Mouse (Mus musculus) MEL (cell line): ENCODE results near the gene Foxe3. TPM values are rescaled to one million over a fixed set of nuclear protein-coding genes. Genes with fewer than 3 reads are reported as not detected.
A peak's percentile ranks its signal among the peaks of the same experiment; 100 is the strongest.

Experiments used
- DNase-seq: peaks from one replicate; pipeline ENCODE4 v3.0.0; 2011; ENCODE audit warnings: low read depth, low spot score
- H3K27ac ChIP-seq: 2 replicates; pipeline ENCODE4 v1.5.1; 2012; ENCODE audit warnings: low read depth, mild to moderate bottlenecking, control low read depth, low read length, moderate library complexity; ENCODE audit not compliant: control insufficient read depth
- H3K27me3 ChIP-seq, 2 experiments: fragments of 150-350 bp in 1 of 2; sonication (generic) in 1 of 2; 2 replicates each; pipeline ENCODE4 v1.6.1; 2012; ENCODE audit warnings: low read length in 2 of 2, mild to moderate bottlenecking in 2 of 2, improper control_type of control experiment in 1 of 2, moderate library complexity in 1 of 2; ENCODE audit not compliant: insufficient read depth in 2 of 2, control insufficient read depth in 1 of 2
- H3K36me3 ChIP-seq, 2 experiments: 2 replicates each; pipeline ENCODE4 v1.6.1; 2012 to 2014; ENCODE audit warnings: low read length in 2 of 2, improper control_type of control experiment in 1 of 2, inconsistent platforms in 1 of 2, mild to moderate bottlenecking in 1 of 2; ENCODE audit not compliant: insufficient read depth in 2 of 2, control insufficient read depth in 1 of 2
- H3K4me1 ChIP-seq, 2 experiments: fragments of 150-350 bp in 1 of 2; sonication (generic) in 1 of 2; 2 replicates each; pipeline ENCODE4 v1.6.1; 2012; ENCODE audit warnings: low read length in 2 of 2, improper control_type of control experiment in 1 of 2, mild to moderate bottlenecking in 1 of 2; ENCODE audit not compliant: insufficient read depth in 2 of 2, control insufficient read depth in 1 of 2
- H3K4me3 ChIP-seq, 2 experiments: fragments of 150-350 bp in 1 of 2; sonication (generic) in 1 of 2; 2 replicates each; pipeline ENCODE4 v1.5.1; 2012; ENCODE audit warnings: low read depth in 2 of 2, low read length in 2 of 2, mild to moderate bottlenecking in 2 of 2, moderate library complexity in 2 of 2, control low read depth in 1 of 2, improper control_type of control experiment in 1 of 2; ENCODE audit not compliant: control insufficient read depth in 1 of 2, insufficient read depth in 1 of 2
- H3K79me2 ChIP-seq: 2 replicates; pipeline ENCODE4 v1.6.1; 2012; ENCODE audit warnings: mild to moderate bottlenecking, low read length, moderate library complexity; ENCODE audit not compliant: control insufficient read depth, poor library complexity, insufficient read depth
- H3K9ac ChIP-seq: 2 replicates; pipeline ENCODE4 v1.6.1; 2012; ENCODE audit warnings: low read depth, mild to moderate bottlenecking, control low read depth, low read length, moderate library complexity; ENCODE audit not compliant: control insufficient read depth, poor library complexity, severe bottlenecking
- H3K9me3 ChIP-seq: fragments of 150-350 bp; sonication (generic); replicated peaks from 2 replicates; pipeline ENCODE4 v1.6.1; 2012; ENCODE audit warnings: mild to moderate bottlenecking, low read length, improper control_type of control experiment, moderate library complexity; ENCODE audit not compliant: insufficient read depth
- ELF1 ChIP-seq: IDR thresholded peaks from 2 replicates; pipeline ENCODE4 v1.6.1; 2014; ENCODE audit warnings: low read depth, mild to moderate bottlenecking, inconsistent platforms, low read length, improper control_type of control experiment, moderate library complexity
- EP300 ChIP-seq, 2 experiments: IDR thresholded peaks; 2 replicates each; pipeline ENCODE4 v1.6.1; 2011; ENCODE audit warnings: improper control_type of control experiment in 2 of 2, low read length in 2 of 2, low read depth in 1 of 2, mild to moderate bottlenecking in 1 of 2
- ETS1 ChIP-seq: IDR thresholded peaks from 2 replicates; pipeline ENCODE4 v1.6.1; 2012; ENCODE audit warnings: low read depth, mild to moderate bottlenecking, inconsistent platforms, low read length, improper control_type of control experiment, moderate library complexity
- GATA1 ChIP-seq: IDR thresholded peaks from 2 replicates; pipeline ENCODE4 v1.6.1; 2011; ENCODE audit warnings: low read depth, low read length, improper control_type of control experiment
- HCFC1 ChIP-seq: IDR thresholded peaks from 2 replicates; pipeline ENCODE4 v1.6.1; 2012; ENCODE audit warnings: low read depth, mild to moderate bottlenecking, inconsistent platforms, low read length, improper control_type of control experiment, moderate library complexity
- JUND ChIP-seq: IDR thresholded peaks from 2 replicates; pipeline ENCODE4 v1.6.1; 2011; ENCODE audit warnings: low read depth, mild to moderate bottlenecking, improper control_type of control experiment, low read length
- KAT2A ChIP-seq: conservative IDR thresholded peaks from 2 replicates; pipeline ENCODE4 v1.6.1; 2012; ENCODE audit warnings: low read depth, low read length, improper control_type of control experiment, inconsistent platforms
- MAX ChIP-seq: IDR thresholded peaks from 2 replicates; pipeline ENCODE4 v1.6.1; 2011; ENCODE audit warnings: low read length, improper control_type of control experiment
- MYB ChIP-seq: IDR thresholded peaks from 2 replicates; pipeline ENCODE4 v1.6.1; 2011; ENCODE audit warnings: mild to moderate bottlenecking, low read depth, low read length, improper control_type of control experiment
- POLR2A ChIP-seq, 2 experiments: IDR thresholded peaks; 2 replicates each; pipeline ENCODE4 v1.6.1; 2011 to 2012; ENCODE audit warnings: low read length in 2 of 2, mild to moderate bottlenecking in 2 of 2, control low read depth in 1 of 2, improper control_type of control experiment in 1 of 2, low read depth in 1 of 2, moderate library complexity in 1 of 2; ENCODE audit not compliant: control insufficient read depth in 1 of 2, insufficient read depth in 1 of 2, poor library complexity in 1 of 2
- POLR2AphosphoS2 ChIP-seq: IDR thresholded peaks from 2 replicates; pipeline ENCODE4 v1.6.1; 2011; ENCODE audit warnings: low read length, improper control_type of control experiment
- POLR2AphosphoS5 ChIP-seq: IDR thresholded peaks from 2 replicates; pipeline ENCODE4 v1.6.1; 2012; ENCODE audit warnings: low read depth, borderline replicate concordance, mild to moderate bottlenecking, inconsistent platforms, low read length, moderate library complexity, mixed read lengths
- SIN3A ChIP-seq: IDR thresholded peaks from 2 replicates; pipeline ENCODE4 v1.6.1; 2012; ENCODE audit warnings: low read length, improper control_type of control experiment, inconsistent platforms
- TAL1 ChIP-seq: IDR thresholded peaks from 2 replicates; pipeline ENCODE4 v1.6.1; 2012; ENCODE audit warnings: mild to moderate bottlenecking, inconsistent platforms, low read length, moderate library complexity, mixed read lengths
- TBP ChIP-seq: IDR thresholded peaks from 2 replicates; pipeline ENCODE4 v1.8.0; 2011; ENCODE audit warnings: low read depth, low read length, improper control_type of control experiment
- ZC3H11A ChIP-seq: IDR thresholded peaks from 2 replicates; pipeline ENCODE4 v1.6.1; 2012; ENCODE audit warnings: low read depth, mild to moderate bottlenecking, inconsistent platforms, low read length, improper control_type of control experiment
- ZMIZ1 ChIP-seq: IDR thresholded peaks from 2 replicates; pipeline ENCODE4 v1.6.1; 2012; ENCODE audit warnings: low read depth, mild to moderate bottlenecking, inconsistent platforms, low read length, improper control_type of control experiment, moderate library complexity
- ZNF384 ChIP-seq: IDR thresholded peaks from 2 replicates; pipeline ENCODE4 v1.6.1; 2012; ENCODE audit warnings: low read depth, mild to moderate bottlenecking, inconsistent platforms, low read length, improper control_type of control experiment
- polyA plus RNA-seq, 2 experiments: library from polyadenylated mRNA; stranded (reverse) in 1 of 2; unstranded in 1 of 2; fragments of >175 nt in 1 of 2; fragments of >200 nt in 1 of 2; gene quantifications; 2 replicates each; pipeline versions ENCODE4 v1.2.1 to v1.2.4; 2012; ENCODE audit warnings: low replicate concordance in 2 of 2, low read depth in 1 of 2; ENCODE audit not compliant: insufficient read length in 2 of 2, insufficient read depth in 1 of 2, missing spikeins in 1 of 2
- total RNA-seq: library from RNA; depleted of rRNA; stranded (reverse); fragments of 300-350 nt; gene quantifications from 2 replicates; pipeline ENCODE4 v1.2.3, GENCODE M21; 2012; rRNA removed

Gene Foxe3
- total RNA-seq (not detected in 2 replicates), polyA plus RNA-seq (not detected)

DNA sequence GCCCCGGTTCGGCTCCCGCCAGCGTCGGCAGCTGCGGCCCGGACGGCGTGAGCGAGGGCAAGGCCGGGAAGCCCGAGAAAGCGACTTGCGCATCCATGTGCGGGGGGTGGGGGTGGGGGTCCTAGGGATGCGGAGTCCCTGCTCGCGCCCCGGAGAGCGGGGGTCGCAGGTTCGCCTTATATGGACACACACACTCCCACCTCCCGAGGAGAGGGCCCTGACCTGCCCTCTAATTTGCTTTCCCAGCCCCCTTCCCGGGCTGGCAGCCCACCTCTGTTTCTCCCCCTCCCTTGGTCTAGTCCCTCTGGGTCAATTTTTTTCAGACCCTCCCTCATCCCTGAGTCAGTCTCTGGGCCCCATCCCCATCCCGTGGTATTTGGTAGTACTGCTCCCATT lies at the start of gene Foxe3:
Gene Foxe3 (minus strand): TSS at position 97 of the 396 bp plus-strand sequence.
- H3K4me3 ChIP-seq: no peak within 1 kb of the TSS
- no peaks in the 10 kb centered on the region for H3K36me3 ChIP-seq
- H3K79me2 ChIP-seq: no peaks in the 10 kb centered on the region
- no peaks in the 10 kb centered on the region; a peak in 1 of 4 replicates for H3K27me3 ChIP-seq
- no peak for TF ChIP-seq GATA1
- TF ChIP-seq POLR2AphosphoS2: no peak
- TF ChIP-seq ZMIZ1: no peak
- no peak for TF ChIP-seq JUND
- no peak for TF ChIP-seq TBP
- TF ChIP-seq POLR2A (IDR thresholded peaks at IDR 0.05; ENCODE audit: control insufficient read depth in 1 of 2, insufficient read depth in 1 of 2, low read depth in 1 of 2, low read length in 2 of 2, poor library complexity in 1 of 2): no peak
- TF ChIP-seq KAT2A: no peak
- TF ChIP-seq ZNF384: no peak
- no peak for TF ChIP-seq ELF1
- no peak for TF ChIP-seq POLR2AphosphoS5
- TF ChIP-seq ETS1: no peak
- no peak for TF ChIP-seq HCFC1
- no peak for TF ChIP-seq MYB
- TF ChIP-seq ZC3H11A: no peak
- no peak within 1 kb of the TSS for H3K27ac ChIP-seq
- no peaks in the 10 kb centered on the region for H3K9me3 ChIP-seq
- H3K4me1 ChIP-seq: no peaks in the 10 kb centered on the region
- no peak within 1 kb of the TSS for H3K9ac ChIP-seq
- DNase-seq: no peak

- no peak overlapping the region for H3K4me3 ChIP-seq
- no peak overlapping the region for H3K27ac ChIP-seq
- no peak overlapping the region for H3K9ac ChIP-seq
- DNase-seq: peak; percentile 48
- H3K79me2 ChIP-seq: peaks cover 4% of the 10 kb centered on the region; the same call in 1 of the 2 replicates
- H3K27me3 ChIP-seq: no peaks in the 10 kb centered on the region
- H3K4me1 ChIP-seq: peaks cover 0 to 2% of the 10 kb centered on the region in 2 experiments; a peak in 1 of 4 replicates
- H3K36me3 ChIP-seq: peaks cover 2 to 4% of the 10 kb centered on the region in 2 experiments
- TF ChIP-seq SIN3A (no peak), ETS1 (no peak), TAL1 (no peak), EP300 (IDR thresholded peaks at IDR 0.05; ENCODE audit: low read depth in 1 of 2, low read length in 2 of 2) (peak in 1 of 2 experiments; percentile 22; a peak in 1 of 4 replicates), MAX (no peak)
- H3K9me3 ChIP-seq: no peaks in the 10 kb centered on the region
Observed at GRCm38 (mm10) chr4:114973229-114973740, 47.5 kb upstream of the Foxe3 start.
